Mouse (Mus musculus) C2C12 (cell line): ENCODE data around the gene Cep250.

Experiments used
- CEBPB ChIP-seq: IDR thresholded peaks from one replicate; pipeline ENCODE4 v1.6.1; 2011; ENCODE audit warnings: low read depth, mild to moderate bottlenecking, control low read depth, moderate library complexity
- CTCF ChIP-seq: IDR thresholded peaks from one replicate; pipeline ENCODE4 v1.5.1; 2011; ENCODE audit not compliant: control insufficient read depth, insufficient read depth, insufficient read length
- MAX ChIP-seq: IDR thresholded peaks from one replicate; pipeline ENCODE4 v1.6.1; 2011; ENCODE audit warnings: mild to moderate bottlenecking, control low read depth
- MYOD1 ChIP-seq: IDR thresholded peaks from one replicate; pipeline ENCODE4 v1.6.1; 2011; ENCODE audit warnings: low read depth; ENCODE audit not compliant: control insufficient read depth, insufficient read length
- USF1 ChIP-seq: IDR thresholded peaks from one replicate; pipeline ENCODE4 v1.6.1; 2011; ENCODE audit warnings: low read depth, mild to moderate bottlenecking, control low read depth, moderate library complexity

- TF ChIP-seq USF1: no peak
- peak; percentile 64 for TF ChIP-seq MAX
- TF ChIP-seq CTCF: no peak
- peak; percentile 3 for TF ChIP-seq MYOD1
- TF ChIP-seq CEBPB: no peak
These were observed 51.8 kb downstream of the Cep250 start, which contains the start of the genes 6430550D23Rik and Ergic3 for GRCm38 (mm10) chr2:156007888-156008532.
